17 mouse cellular contexts compared by ENCODE assay signal in genomic region chr11:56341040-56341439, GRCm38 (mm10).
"Had no signal": no experiment of that assay in that cellular context is flagged by ENCODE, and none has a peak within 500 bp of the region (broad histone marks: within the 10 kb centered on the region; RNA-seq: fewer than 3 reads in every experiment).

No protein-coding gene starts in this region.

- H3K4me3 ChIP-seq: left cerebral cortex, adult 2 months; liver, embryonic 13.5 days; megakaryocyte, embryonic 14.5 days; midbrain, embryonic 10.5 days; midbrain, embryonic 13.5 days had no signal

- ATAC-seq: intestine, embryonic 16.5 days; midbrain, embryonic 13.5 days; midbrain, embryonic 16.5 days had no signal

- H3K9ac ChIP-seq: liver, embryonic 13.5 days; midbrain, embryonic 13.5 days had no signal

- DNase-seq: kidney, adult 18-20 months; kidney, adult 9 months; kidney, postnatal 14 days; kidney, postnatal 4 days; layer of hippocampus, postnatal 36 days; liver, embryonic 13.5 days; lung, postnatal 36 days; right cerebral cortex, postnatal 14 days; right cerebral cortex, postnatal 4 days; thymus, postnatal 25 days had no signal

- H3K4me1 ChIP-seq: liver, embryonic 13.5 days; megakaryocyte, embryonic 14.5 days; midbrain, embryonic 10.5 days; midbrain, embryonic 13.5 days had no signal

- H3K9me3 ChIP-seq: liver, embryonic 13.5 days; midbrain, embryonic 10.5 days; midbrain, embryonic 13.5 days had no signal

- H3K4me2 ChIP-seq: liver, embryonic 13.5 days; midbrain, embryonic 13.5 days had no signal

- H3K27me3 ChIP-seq: liver, embryonic 13.5 days; megakaryocyte, embryonic 14.5 days; midbrain, embryonic 13.5 days had no signal

- H3K36me3 ChIP-seq: liver, embryonic 13.5 days; midbrain, embryonic 10.5 days; midbrain, embryonic 13.5 days had no signal

- H3K27ac ChIP-seq: left cerebral cortex, adult 2 months; liver, embryonic 13.5 days; midbrain, embryonic 10.5 days; midbrain, embryonic 13.5 days; stomach, postnatal 0 days had no signal
